Mouse (Mus musculus): ENCODE measurements around the gene Olfr700.
"Not testable (repeated sequence)": the region's sequence is repeated elsewhere in the genome, so short reads cannot be mapped to it uniquely, and the experiment has no call there.

- TF ChIP-seq POLR2A (IDR thresholded peaks at IDR 0.05; ENCODE audit: borderline replicate concordance, extremely low read depth, insufficient read depth, insufficient read length, poor library complexity, severe bottlenecking); CTCF (IDR thresholded peaks at IDR 0.05; ENCODE audit: borderline replicate concordance, extremely low read depth, insufficient read depth, insufficient read length): not testable (repeated sequence)
These were observed 47.6 kb downstream of the Olfr700 start for GRCm38 (mm10) chr7:106761008-106761407.

All from brain, embryonic 14.5 days (tissue).